Mouse (Mus musculus): Measurements from ENCODE around the gene Klk1b9. TPM values are rescaled to one million over a fixed set of nuclear protein-coding genes. Genes with fewer than 3 reads are reported as not detected.

Gene Klk1b9
- polyA plus RNA-seq, 2 experiments, result not detected

DNA sequence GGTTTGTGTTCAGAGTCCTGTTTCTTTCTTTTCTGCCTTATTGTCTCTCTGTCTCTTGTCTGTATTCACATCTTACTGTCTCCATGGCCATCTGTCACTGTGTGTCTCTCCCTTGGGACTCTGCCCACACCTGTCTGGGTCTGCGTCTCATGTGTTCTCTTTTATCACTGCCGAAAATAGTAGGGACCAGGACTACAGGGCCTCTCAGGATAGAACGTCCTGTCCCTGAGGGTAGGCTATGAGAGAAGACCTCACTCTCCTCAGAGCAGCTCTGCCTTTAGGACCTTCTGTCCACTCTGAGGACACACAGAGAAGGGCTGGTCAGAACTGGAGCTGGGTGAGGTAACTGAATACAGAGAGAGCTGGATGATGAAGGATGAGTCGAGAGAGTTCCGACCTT is 39.2 kb downstream of the Klk1b9 start:
- H3K9ac ChIP-seq (ENCODE audit: low read depth, low read length, severe bottlenecking), result no peak overlapping the region
- DNase-seq (ENCODE audit: low spot score) (no peak), ATAC-seq (ENCODE audit: low FRiP score, low read depth) (no peak)
- no peak overlapping the region for H3K27ac ChIP-seq (replicated peaks; ENCODE audit: low read depth, low read length)
- no peak for TF ChIP-seq POLR2A (IDR thresholded peaks at IDR 0.05; ENCODE audit: borderline replicate concordance, extremely low read depth, insufficient read depth, insufficient read length)
- H3K9me3 ChIP-seq (ENCODE audit: control insufficient read depth, low read length), result no peaks in the 10 kb centered on the region
- H3K27me3 ChIP-seq (ENCODE audit: control insufficient read depth, insufficient read depth, low read length), result no peaks in the 10 kb centered on the region
- H3K4me2 ChIP-seq (replicated peaks; ENCODE audit: low read depth, low read length, severe bottlenecking), result no peak overlapping the region
- H3K36me3 ChIP-seq (ENCODE audit: control insufficient read depth, insufficient read depth, low read length), result no peaks in the 10 kb centered on the region
- WGBS, result 80% methylated on average over 5 of the region's 5 CpGs
- no peak overlapping the region for H3K4me3 ChIP-seq (replicated peaks; ENCODE audit: low read length)
- H3K4me1 ChIP-seq (ENCODE audit: control insufficient read depth, insufficient read depth, low read length), result no peaks in the 10 kb centered on the region

Other genes starting within 250 kb of the Klk1b9 start
- not detected in 2 replicates for gene Klk12, start 207.2 kb upstream of the Klk1b9 start, polyA plus RNA-seq (2012; rRNA removed)
- gene Klk12, start 207.2 kb upstream of the Klk1b9 start, polyA plus RNA-seq (2014; fragmentation: Nextera tagmentation; extraction: Ambion mirVana), result not detected in 2 replicates
- 3.5 and 3.8 TPM in 2 replicates for gene Klk11, start 201.5 kb upstream of the Klk1b9 start, polyA plus RNA-seq (2012; rRNA removed)
- gene Klk11, start 201.5 kb upstream of the Klk1b9 start, polyA plus RNA-seq (2014; fragmentation: Nextera tagmentation; extraction: Ambion mirVana), result 1.6 and 3.4 TPM in 2 replicates
- gene Klk10, start 195.0 kb upstream of the Klk1b9 start, polyA plus RNA-seq (2012; rRNA removed), result 6.8 and 7.4 TPM in 2 replicates
- 7.5 and 7.8 TPM in 2 replicates for gene Klk10, start 195.0 kb upstream of the Klk1b9 start, polyA plus RNA-seq (2014; fragmentation: Nextera tagmentation; extraction: Ambion mirVana)
- gene Klk9, start 184.2 kb upstream of the Klk1b9 start, polyA plus RNA-seq (2012; rRNA removed), result 0.14 and 0.21 TPM in 2 replicates
- gene Klk9, start 184.2 kb upstream of the Klk1b9 start, polyA plus RNA-seq (2014; fragmentation: Nextera tagmentation; extraction: Ambion mirVana), result 0.21 and 0.53 TPM in 2 replicates
- 12.6 and 18.4 TPM in 2 replicates for gene Klk8, start 178.5 kb upstream of the Klk1b9 start, polyA plus RNA-seq (2012; rRNA removed)
- 30.5 and 34.7 TPM in 2 replicates for gene Klk8, start 178.5 kb upstream of the Klk1b9 start, polyA plus RNA-seq (2014; fragmentation: Nextera tagmentation; extraction: Ambion mirVana)
- gene Klk7, start 164.8 kb upstream of the Klk1b9 start, polyA plus RNA-seq (2012; rRNA removed), result 0.14 and 0.21 TPM in 2 replicates
- gene Klk7, start 164.8 kb upstream of the Klk1b9 start, polyA plus RNA-seq (2014; fragmentation: Nextera tagmentation; extraction: Ambion mirVana), result 0.12 TPM in 1 of 2 replicates, not detected in the other
- gene Klk6, start 151.6 kb upstream of the Klk1b9 start, polyA plus RNA-seq (2012; rRNA removed), result 0.08 TPM in 1 of 2 replicates, not detected in the other
- not detected in 2 replicates for gene Klk6, start 151.6 kb upstream of the Klk1b9 start, polyA plus RNA-seq (2014; fragmentation: Nextera tagmentation; extraction: Ambion mirVana)
- gene Klk5, start 134.1 kb upstream of the Klk1b9 start, polyA plus RNA-seq (2012; rRNA removed), result 0.40 and 0.55 TPM in 2 replicates
- gene Klk5, start 134.1 kb upstream of the Klk1b9 start, polyA plus RNA-seq (2014; fragmentation: Nextera tagmentation; extraction: Ambion mirVana), result 0.80 and 2.7 TPM in 2 replicates
- gene Klk4, start 94.9 kb upstream of the Klk1b9 start, polyA plus RNA-seq (2012; rRNA removed), result 0.09 and 0.12 TPM in 2 replicates
- not detected in 2 replicates for gene Klk4, start 94.9 kb upstream of the Klk1b9 start, polyA plus RNA-seq (2014; fragmentation: Nextera tagmentation; extraction: Ambion mirVana)
- not detected in 2 replicates for gene Klk15, start 42.3 kb upstream of the Klk1b9 start, polyA plus RNA-seq (2012; rRNA removed)
- not detected in 2 replicates for gene Klk15, start 42.3 kb upstream of the Klk1b9 start, polyA plus RNA-seq (2014; fragmentation: Nextera tagmentation; extraction: Ambion mirVana)
- not detected in 2 replicates for gene Klk1b8, start 25.4 kb upstream of the Klk1b9 start, polyA plus RNA-seq (2012; rRNA removed)
- not detected in 2 replicates for gene Klk1b8, start 25.4 kb upstream of the Klk1b9 start, polyA plus RNA-seq (2014; fragmentation: Nextera tagmentation; extraction: Ambion mirVana)
- not detected in 2 replicates for gene Klk1b1, start 9.3 kb upstream of the Klk1b9 start, polyA plus RNA-seq (2012; rRNA removed)
- not detected in 2 replicates for gene Klk1b1, start 9.3 kb upstream of the Klk1b9 start, polyA plus RNA-seq (2014; fragmentation: Nextera tagmentation; extraction: Ambion mirVana)
- not detected in 2 replicates for gene Klk1b11, start 19.8 kb downstream of the Klk1b9 start, polyA plus RNA-seq (2012; rRNA removed)
- gene Klk1b11, start 19.8 kb downstream of the Klk1b9 start, polyA plus RNA-seq (2014; fragmentation: Nextera tagmentation; extraction: Ambion mirVana), result not detected in 2 replicates
- gene Klk1b26, start 36.1 kb downstream of the Klk1b9 start, polyA plus RNA-seq (2012; rRNA removed), result 0.05 and 0.20 TPM in 2 replicates
- gene Klk1b26, start 36.1 kb downstream of the Klk1b9 start, polyA plus RNA-seq (2014; fragmentation: Nextera tagmentation; extraction: Ambion mirVana), result 0.14 and 0.36 TPM in 2 replicates
- gene Klk1b27, start 76.2 kb downstream of the Klk1b9 start, polyA plus RNA-seq (2012; rRNA removed), result not detected in 2 replicates
- not detected in 2 replicates for gene Klk1b27, start 76.2 kb downstream of the Klk1b9 start, polyA plus RNA-seq (2014; fragmentation: Nextera tagmentation; extraction: Ambion mirVana)
- not detected in 2 replicates for gene Klk1b21, start 126.3 kb downstream of the Klk1b9 start, polyA plus RNA-seq (2012; rRNA removed)
- gene Klk1b21, start 126.3 kb downstream of the Klk1b9 start, polyA plus RNA-seq (2014; fragmentation: Nextera tagmentation; extraction: Ambion mirVana), result not detected in 2 replicates
- not detected in 2 replicates for gene Klk1b22, start 136.6 kb downstream of the Klk1b9 start, polyA plus RNA-seq (2012; rRNA removed)
- gene Klk1b22, start 136.6 kb downstream of the Klk1b9 start, polyA plus RNA-seq (2014; fragmentation: Nextera tagmentation; extraction: Ambion mirVana), result not detected in 2 replicates
- not detected in 2 replicates for gene Klk1b16, start 160.7 kb downstream of the Klk1b9 start, polyA plus RNA-seq (2012; rRNA removed)
- not detected in 2 replicates for gene Klk1b16, start 160.7 kb downstream of the Klk1b9 start, polyA plus RNA-seq (2014; fragmentation: Nextera tagmentation; extraction: Ambion mirVana)
- 0.08 and 0.17 TPM in 2 replicates for gene Klk1b24, start 212.2 kb downstream of the Klk1b9 start, polyA plus RNA-seq (2012; rRNA removed)
- not detected in 2 replicates for gene Klk1b24, start 212.2 kb downstream of the Klk1b9 start, polyA plus RNA-seq (2014; fragmentation: Nextera tagmentation; extraction: Ambion mirVana)
- gene Klk1b3, start 222.1 kb downstream of the Klk1b9 start, polyA plus RNA-seq (2012; rRNA removed), result not detected in 2 replicates
- gene Klk1b3, start 222.1 kb downstream of the Klk1b9 start, polyA plus RNA-seq (2014; fragmentation: Nextera tagmentation; extraction: Ambion mirVana), result not detected in 2 replicates
- gene Klk1b4, start 231.4 kb downstream of the Klk1b9 start, polyA plus RNA-seq (2012; rRNA removed), result not detected in 2 replicates
- gene Klk1b4, start 231.4 kb downstream of the Klk1b9 start, polyA plus RNA-seq (2014; fragmentation: Nextera tagmentation; extraction: Ambion mirVana), result not detected in 2 replicates
- gene Klk1b5, start 239.9 kb downstream of the Klk1b9 start, polyA plus RNA-seq (2012; rRNA removed), result not detected in 2 replicates
- not detected in 2 replicates for gene Klk1b5, start 239.9 kb downstream of the Klk1b9 start, polyA plus RNA-seq (2014; fragmentation: Nextera tagmentation; extraction: Ambion mirVana)
- 0.27 TPM in 1 of 2 replicates, not detected in the other for gene Klk1, start 249.3 kb downstream of the Klk1b9 start, polyA plus RNA-seq (2012; rRNA removed)
- not detected in 2 replicates for gene Klk1, start 249.3 kb downstream of the Klk1b9 start, polyA plus RNA-seq (2014; fragmentation: Nextera tagmentation; extraction: Ambion mirVana)

Data from limb, embryonic 14.5 days (tissue).